Mouse (Mus musculus): ENCODE data around the gene Uaca. TPM values are rescaled to one million over a fixed set of nuclear protein-coding genes. Genes with fewer than 3 reads are reported as not detected.

Gene Uaca
- polyA plus RNA-seq, 1 experiment = 2.3 TPM

DNA sequence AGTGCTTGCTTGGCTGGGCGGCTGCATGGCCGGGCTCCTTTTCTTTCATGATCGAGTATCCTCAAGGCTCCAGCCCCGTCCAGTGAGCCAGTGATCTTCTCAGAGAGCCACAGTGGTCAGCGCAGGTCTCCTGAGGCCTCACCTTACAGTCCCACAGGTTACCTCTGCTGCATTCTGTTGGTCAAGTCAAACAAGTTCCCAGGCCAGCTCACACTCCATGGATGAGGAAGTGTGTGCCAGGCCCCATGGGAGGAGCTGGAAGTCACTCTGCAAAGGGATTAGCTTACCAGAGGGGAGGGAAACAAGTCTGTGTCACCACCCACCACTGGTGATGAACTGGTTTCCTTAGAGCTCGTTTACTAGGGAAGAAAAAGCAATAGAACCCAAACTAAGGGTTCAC is 28.3 kb downstream of the Uaca start:
- no peak for DNase-seq
- no peaks in the 10 kb centered on the region for H3K4me1 ChIP-seq (replicated peaks; ENCODE audit: control insufficient read depth, insufficient read depth, low read length)
- H3K27ac ChIP-seq (ENCODE audit: control insufficient read depth, insufficient read depth, low read length) = no peak overlapping the region
- H3K36me3 ChIP-seq (ENCODE audit: control insufficient read depth, insufficient read depth, low read length) = no peaks in the 10 kb centered on the region
- H3K4me3 ChIP-seq (ENCODE audit: control insufficient read depth, insufficient read depth, low read length) = no peak overlapping the region
- H3K27me3 ChIP-seq (ENCODE audit: control insufficient read depth, insufficient read depth, low read length) = no peaks in the 10 kb centered on the region
- WGBS = 94% methylated on average over 6 of the region's 6 CpGs
- TF ChIP-seq POLR2A (IDR thresholded peaks at IDR 0.05; ENCODE audit: control insufficient read depth, extremely low read depth, insufficient read depth, low read length, poor library complexity) (no peak), CTCF (IDR thresholded peaks at IDR 0.05; ENCODE audit: borderline replicate concordance, control insufficient read depth, extremely low read depth, insufficient read depth, low read length, poor library complexity) (no peak)

DNA sequence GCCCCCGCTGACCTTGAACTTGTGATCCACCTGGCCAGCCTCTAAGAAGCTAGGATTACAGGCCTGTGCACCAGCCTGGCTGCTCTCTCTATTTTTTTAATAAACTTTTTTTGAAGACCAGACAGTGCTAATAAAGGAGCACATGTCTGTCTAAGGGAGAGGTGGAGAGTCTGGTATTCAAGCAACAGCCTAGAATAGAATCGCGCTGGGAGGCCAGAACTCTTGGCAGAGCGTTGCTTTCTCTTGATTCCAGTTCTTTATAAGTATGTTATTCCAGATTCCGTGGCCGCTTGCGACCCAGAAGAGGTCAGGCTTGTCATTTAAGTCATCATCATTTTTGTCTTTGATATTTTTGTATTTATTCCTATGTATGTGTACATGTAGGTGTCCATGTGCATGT is 31.2 kb downstream of the Uaca start:
- Histone ChIP-seq H3K36me3 (ENCODE audit: control insufficient read depth, insufficient read depth, low read length) (no peaks in the 10 kb centered on the region), H3K4me1 (replicated peaks; ENCODE audit: control insufficient read depth, insufficient read depth, low read length) (no peaks in the 10 kb centered on the region), H3K27ac (ENCODE audit: control insufficient read depth, insufficient read depth, low read length) (no peak overlapping the region), H3K27me3 (ENCODE audit: control insufficient read depth, insufficient read depth, low read length) (no peaks in the 10 kb centered on the region), H3K4me3 (ENCODE audit: control insufficient read depth, insufficient read depth, low read length) (no peak overlapping the region)
- WGBS = 97% methylated on average over 7 of the region's 7 CpGs
- DNase-seq = no peak
- TF ChIP-seq CTCF (IDR thresholded peaks at IDR 0.05; ENCODE audit: borderline replicate concordance, control insufficient read depth, extremely low read depth, insufficient read depth, low read length, poor library complexity) = no peak
- TF ChIP-seq POLR2A (IDR thresholded peaks at IDR 0.05; ENCODE audit: control insufficient read depth, extremely low read depth, insufficient read depth, low read length, poor library complexity) = no peak

DNA sequence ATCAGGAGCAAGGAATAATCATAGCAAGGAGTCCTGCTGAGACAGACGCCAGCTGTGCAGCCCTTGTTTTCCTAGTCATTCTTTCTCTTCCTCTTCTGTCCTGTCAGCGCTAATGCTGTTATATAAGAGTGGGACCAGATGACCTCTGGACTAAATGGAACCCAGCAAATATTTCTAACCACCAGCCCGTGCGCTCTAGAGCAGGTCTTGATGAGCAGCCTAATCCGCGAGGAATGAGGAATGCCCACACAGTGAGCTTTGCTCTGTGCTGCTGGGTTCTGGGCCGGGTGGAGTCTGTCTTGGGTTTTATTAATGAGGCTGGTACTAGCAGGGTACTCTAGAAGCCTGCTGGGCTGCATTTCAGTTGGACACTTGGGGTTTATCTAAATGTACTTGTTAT is 32.4 kb downstream of the Uaca start:
- Histone ChIP-seq H3K4me3 (ENCODE audit: control insufficient read depth, insufficient read depth, low read length) (no peak overlapping the region), H3K36me3 (ENCODE audit: control insufficient read depth, insufficient read depth, low read length) (no peaks in the 10 kb centered on the region), H3K4me1 (replicated peaks; ENCODE audit: control insufficient read depth, insufficient read depth, low read length) (no peaks in the 10 kb centered on the region), H3K27me3 (ENCODE audit: control insufficient read depth, insufficient read depth, low read length) (no peaks in the 10 kb centered on the region), H3K27ac (ENCODE audit: control insufficient read depth, insufficient read depth, low read length) (no peak overlapping the region)
- 95% methylated on average over 7 of the region's 7 CpGs for WGBS
- DNase-seq = no peak
- TF ChIP-seq CTCF (IDR thresholded peaks at IDR 0.05; ENCODE audit: borderline replicate concordance, control insufficient read depth, extremely low read depth, insufficient read depth, low read length, poor library complexity) (no peak), POLR2A (IDR thresholded peaks at IDR 0.05; ENCODE audit: control insufficient read depth, extremely low read depth, insufficient read depth, low read length, poor library complexity) (no peak)

DNA sequence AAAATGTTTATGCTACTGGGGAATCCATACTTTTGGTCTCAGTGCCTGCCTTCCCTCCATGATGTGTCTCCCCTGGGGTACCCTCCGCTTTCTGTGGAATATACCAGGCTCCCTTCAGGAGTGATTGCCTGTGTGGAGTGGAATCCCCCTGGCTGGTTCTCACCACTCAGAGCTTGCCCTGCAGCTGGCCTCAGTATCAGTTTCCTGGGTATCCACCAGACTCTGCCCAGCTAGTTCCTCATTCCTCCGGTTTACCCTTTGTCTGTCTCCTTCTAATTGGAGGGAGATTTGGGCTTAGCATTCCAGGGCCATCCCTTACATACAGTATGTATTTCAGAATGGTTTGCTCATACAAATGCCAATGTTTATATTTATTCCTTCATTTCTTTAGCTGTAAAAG is 33.9 kb downstream of the Uaca start:
- whole genome bisulfite sequencing = 56% methylated on average over 2 of the region's 2 CpGs
- DNase-seq = no peak
- no peak overlapping the region for H3K4me3 ChIP-seq (ENCODE audit: control insufficient read depth, insufficient read depth, low read length)
- no peaks in the 10 kb centered on the region for H3K27me3 ChIP-seq (ENCODE audit: control insufficient read depth, insufficient read depth, low read length)
- no peaks in the 10 kb centered on the region for H3K36me3 ChIP-seq (ENCODE audit: control insufficient read depth, insufficient read depth, low read length)
- no peaks in the 10 kb centered on the region for H3K4me1 ChIP-seq (replicated peaks; ENCODE audit: control insufficient read depth, insufficient read depth, low read length)
- no peak overlapping the region for H3K27ac ChIP-seq (ENCODE audit: control insufficient read depth, insufficient read depth, low read length)
- TF ChIP-seq POLR2A (IDR thresholded peaks at IDR 0.05; ENCODE audit: control insufficient read depth, extremely low read depth, insufficient read depth, low read length, poor library complexity) (no peak), CTCF (IDR thresholded peaks at IDR 0.05; ENCODE audit: borderline replicate concordance, control insufficient read depth, extremely low read depth, insufficient read depth, low read length, poor library complexity) (no peak)

DNA sequence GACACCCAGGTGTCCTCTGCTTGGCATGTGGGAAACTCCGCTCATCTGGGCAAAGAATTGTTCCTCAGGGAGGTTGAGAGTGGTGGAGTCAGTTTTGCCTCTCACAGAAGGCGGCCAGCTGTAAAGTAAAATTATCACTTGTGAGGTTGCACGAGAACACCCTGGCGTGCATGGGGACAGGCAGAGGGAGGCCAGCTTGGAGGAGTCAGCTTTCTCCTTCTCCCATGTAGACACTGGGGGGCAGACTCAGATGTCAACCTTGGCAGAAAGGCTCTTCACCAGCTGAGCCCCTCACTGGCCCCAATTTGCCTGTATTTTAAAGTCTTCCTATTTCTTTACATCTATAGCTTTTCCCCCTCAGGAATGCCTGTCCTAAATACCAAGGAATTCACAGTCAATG is 35.3 kb downstream of the Uaca start:
- 86% methylated on average over 4 of the region's 4 CpGs for WGBS
- H3K36me3 ChIP-seq (ENCODE audit: control insufficient read depth, insufficient read depth, low read length) = no peaks in the 10 kb centered on the region
- no peak overlapping the region for H3K4me3 ChIP-seq (ENCODE audit: control insufficient read depth, insufficient read depth, low read length)
- TF ChIP-seq CTCF (IDR thresholded peaks at IDR 0.05; ENCODE audit: borderline replicate concordance, control insufficient read depth, extremely low read depth, insufficient read depth, low read length, poor library complexity) (no peak), POLR2A (IDR thresholded peaks at IDR 0.05; ENCODE audit: control insufficient read depth, extremely low read depth, insufficient read depth, low read length, poor library complexity) (no peak)
- no peaks in the 10 kb centered on the region for H3K4me1 ChIP-seq (replicated peaks; ENCODE audit: control insufficient read depth, insufficient read depth, low read length)
- no peaks in the 10 kb centered on the region for H3K27me3 ChIP-seq (ENCODE audit: control insufficient read depth, insufficient read depth, low read length)
- no peak overlapping the region for H3K27ac ChIP-seq (ENCODE audit: control insufficient read depth, insufficient read depth, low read length)
- no peak for DNase-seq

DNA sequence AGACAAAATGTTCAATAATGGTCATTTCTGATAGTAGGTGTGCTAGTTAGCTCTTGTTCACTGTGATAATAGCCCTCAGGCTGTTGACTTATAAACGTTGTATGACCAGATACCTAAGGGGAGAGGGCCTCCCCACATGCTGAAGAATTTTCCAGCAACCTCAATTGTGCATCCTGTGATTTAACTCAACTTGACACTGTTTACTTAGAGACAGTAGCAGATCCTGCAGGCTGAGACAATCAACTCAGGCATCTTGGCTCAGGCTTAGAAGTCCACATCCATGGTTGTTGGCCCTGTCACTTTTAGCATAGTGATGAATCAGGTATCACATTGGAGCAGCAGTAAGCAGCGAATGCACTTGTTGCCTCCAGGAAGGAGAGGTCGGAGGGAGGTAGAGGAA is 35.7 kb downstream of the Uaca start:
- no peak for DNase-seq
- H3K27ac ChIP-seq (ENCODE audit: control insufficient read depth, insufficient read depth, low read length) = no peak overlapping the region
- no peaks in the 10 kb centered on the region for H3K36me3 ChIP-seq (ENCODE audit: control insufficient read depth, insufficient read depth, low read length)
- H3K27me3 ChIP-seq (ENCODE audit: control insufficient read depth, insufficient read depth, low read length) = no peaks in the 10 kb centered on the region
- whole genome bisulfite sequencing = 87% methylated on average over 3 of the region's 3 CpGs
- no peaks in the 10 kb centered on the region for H3K4me1 ChIP-seq (replicated peaks; ENCODE audit: control insufficient read depth, insufficient read depth, low read length)
- H3K4me3 ChIP-seq (ENCODE audit: control insufficient read depth, insufficient read depth, low read length) = no peak overlapping the region
- TF ChIP-seq POLR2A (IDR thresholded peaks at IDR 0.05; ENCODE audit: control insufficient read depth, extremely low read depth, insufficient read depth, low read length, poor library complexity) (no peak), CTCF (IDR thresholded peaks at IDR 0.05; ENCODE audit: borderline replicate concordance, control insufficient read depth, extremely low read depth, insufficient read depth, low read length, poor library complexity) (no peak)

DNA sequence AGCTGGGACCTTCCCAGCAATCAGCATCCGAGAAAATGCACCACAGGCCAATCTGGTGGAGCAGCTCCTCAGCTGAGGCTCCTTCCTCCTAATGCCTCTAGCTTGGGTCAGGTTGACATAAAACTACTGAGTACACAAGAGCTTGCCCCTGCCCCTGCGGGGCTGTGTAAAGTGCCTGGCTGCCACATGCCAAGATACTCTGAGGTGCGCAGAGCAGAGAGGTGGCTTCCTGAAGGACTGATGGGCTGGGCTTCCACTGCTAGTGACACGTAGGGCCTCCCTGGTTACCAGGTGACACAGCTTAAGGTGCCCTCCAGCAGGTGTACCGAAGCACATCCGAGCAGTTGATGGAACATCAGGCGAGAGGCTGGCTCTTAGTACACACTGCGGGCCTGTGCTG is 37.9 kb downstream of the Uaca start:
- H3K36me3 ChIP-seq (ENCODE audit: control insufficient read depth, insufficient read depth, low read length) = no peaks in the 10 kb centered on the region
- H3K27ac ChIP-seq (ENCODE audit: control insufficient read depth, insufficient read depth, low read length) = no peak overlapping the region
- H3K4me3 ChIP-seq (ENCODE audit: control insufficient read depth, insufficient read depth, low read length) = no peak overlapping the region
- H3K27me3 ChIP-seq (ENCODE audit: control insufficient read depth, insufficient read depth, low read length) = no peaks in the 10 kb centered on the region
- TF ChIP-seq POLR2A (IDR thresholded peaks at IDR 0.05; ENCODE audit: control insufficient read depth, extremely low read depth, insufficient read depth, low read length, poor library complexity) (no peak), CTCF (IDR thresholded peaks at IDR 0.05; ENCODE audit: borderline replicate concordance, control insufficient read depth, extremely low read depth, insufficient read depth, low read length, poor library complexity) (no peak)
- peaks cover 3% of the 10 kb centered on the region for H3K4me1 ChIP-seq (replicated peaks; ENCODE audit: control insufficient read depth, insufficient read depth, low read length)
- 98% methylated on average over 8 of the region's 8 CpGs for WGBS
- no peak for DNase-seq

Data from thymus, adult 2 months (tissue).